Mouse (Mus musculus): ENCODE measurements at regions not wholly inside any gene's neighbourhood (a gene's known extent, or its start where the extent isn't known, plus 50 kb on each side); places are given as distances from the start of the nearest gene placed in this dataset.

DNA sequence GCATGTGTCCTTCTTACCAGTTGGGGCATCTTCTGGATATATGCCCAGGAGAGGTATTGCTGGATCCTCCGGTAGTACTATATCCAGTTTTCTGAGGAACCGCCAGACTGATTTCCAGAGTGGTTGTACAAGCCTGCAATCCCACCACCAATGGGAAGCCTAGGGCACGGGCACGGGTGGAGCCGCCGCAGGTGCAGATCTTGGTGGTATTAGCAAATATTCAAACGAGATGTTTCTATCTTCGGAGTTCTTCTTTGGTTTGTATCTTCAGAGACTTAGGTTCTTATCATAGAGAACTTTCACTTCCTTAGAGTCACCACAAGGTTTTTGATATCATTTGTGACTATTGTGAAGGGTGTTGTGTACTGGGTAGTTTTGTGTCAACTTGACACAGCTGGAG is 103.1 kb downstream of the Btbd35f12 start:
- DNase-seq: peak; percentile 29 to 39
